Mouse (Mus musculus) lung, adult 2 months (tissue): ENCODE data around the gene 1700003E16Rik.

Source experiments
- CTCF ChIP-seq: fragments of 200-500 bp; IDR thresholded peaks from 2 replicates; pipeline ENCODE4 v1.5.1; 2011; ENCODE audit warnings: mild to moderate bottlenecking, low read length, control low read depth; ENCODE audit not compliant: insufficient read depth
- POLR2A ChIP-seq: fragments of 200-500 bp; IDR thresholded peaks from 2 replicates; pipeline ENCODE4 v1.6.1; 2011; ENCODE audit warnings: low read depth, mild to moderate bottlenecking, control low read depth, low read length, borderline replicate concordance; ENCODE audit errors: extremely low read depth

DNA sequence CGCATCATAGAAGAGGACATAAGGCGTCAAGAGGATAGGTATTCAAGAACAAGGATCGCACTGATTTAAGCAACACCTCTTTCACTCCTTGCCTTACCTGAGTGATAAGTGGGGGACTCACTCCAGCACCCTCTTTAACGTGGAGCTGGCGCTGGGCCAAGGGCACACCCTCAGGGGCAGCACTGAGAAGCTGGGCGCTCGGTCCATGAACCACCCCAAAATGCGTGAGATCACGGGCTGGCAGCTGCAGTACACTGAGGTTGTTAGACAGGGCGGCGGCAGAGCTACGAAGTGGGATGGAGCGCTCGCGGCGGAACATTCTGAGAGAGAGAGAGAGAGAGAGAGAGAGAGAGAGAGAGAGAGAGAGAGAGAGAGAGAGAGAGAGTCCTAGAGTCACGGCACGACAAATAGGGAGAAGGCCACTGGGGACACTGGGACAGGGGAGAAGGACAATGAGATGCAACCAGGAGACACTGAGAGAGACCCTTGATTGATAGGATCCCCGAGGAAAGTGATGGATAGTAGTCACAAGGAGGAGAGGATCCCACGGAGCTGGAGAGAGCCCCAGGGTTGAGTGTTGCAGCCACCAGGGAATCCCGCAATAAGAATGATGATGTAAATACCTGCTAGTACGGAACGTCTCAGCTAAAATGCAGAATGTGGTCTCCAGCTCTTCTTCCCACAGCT is 509 bp upstream of the 1700003E16Rik start:
- TF ChIP-seq CTCF (no peak), POLR2A (no peak)
